Mouse (Mus musculus) cerebellum, postnatal 4 days (tissue): Measurements from ENCODE around the gene Dock7.

Source experiments
- DNase-seq, 2 experiments: peaks; one replicate each; pipeline ENCODE4 v3.0.0; 2022; ENCODE audit warnings: low spot score in 2 of 2, mixed read lengths in 1 of 2

Gene Dock7

GRCm38 (mm10) chr4:99121123-99121755, 524 bp upstream of the Dock7 start:
- DNase-seq, result no peak

GRCm38 (mm10) chr4:99119051-99119450, 1.7 kb downstream of the Dock7 start:
- no peak for DNase-seq

- no peak for DNase-seq
Measured at GRCm38 (mm10) chr4:99115797-99116196, 4.9 kb downstream of the Dock7 start.

DNA sequence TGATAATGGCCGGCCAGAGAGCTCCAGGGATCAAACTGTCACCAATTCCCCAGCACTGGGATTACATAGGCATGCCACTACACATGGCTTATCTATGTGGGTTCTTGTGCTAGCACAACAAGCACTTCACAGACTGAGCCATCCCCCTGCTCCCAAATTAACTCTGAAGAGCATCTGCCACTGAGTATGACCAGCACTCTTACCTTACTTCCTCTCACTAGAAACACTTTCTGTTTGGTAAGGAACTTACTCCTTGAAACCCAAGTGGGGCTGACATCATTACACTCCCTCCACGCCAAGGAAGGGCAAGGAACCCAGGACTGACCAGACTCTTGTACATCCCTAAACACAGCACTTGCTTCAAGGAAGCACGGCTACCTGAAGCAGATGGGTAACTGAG, 9.0 kb downstream of the Dock7 start:
- DNase-seq, result no peak

DNA sequence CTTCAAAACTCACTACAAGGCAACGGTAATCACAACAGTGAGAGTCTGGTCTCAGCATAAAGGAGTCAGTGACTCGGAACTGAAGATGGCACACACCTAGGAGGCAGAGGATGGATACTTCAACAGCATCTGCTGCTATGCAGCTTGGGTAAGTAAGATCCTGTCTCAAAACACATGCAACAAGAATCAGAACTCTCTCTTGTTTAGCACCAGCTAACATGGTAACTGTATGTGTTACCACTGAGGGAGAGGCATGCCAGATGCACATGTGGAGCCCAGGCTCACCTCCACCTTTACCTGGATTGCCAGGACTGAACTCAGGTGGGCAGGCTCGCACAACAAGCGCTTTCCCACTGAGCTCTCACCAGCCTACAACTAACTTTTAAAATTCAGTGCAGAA, 11.9 kb downstream of the Dock7 start:
- DNase-seq, result no peak

DNA sequence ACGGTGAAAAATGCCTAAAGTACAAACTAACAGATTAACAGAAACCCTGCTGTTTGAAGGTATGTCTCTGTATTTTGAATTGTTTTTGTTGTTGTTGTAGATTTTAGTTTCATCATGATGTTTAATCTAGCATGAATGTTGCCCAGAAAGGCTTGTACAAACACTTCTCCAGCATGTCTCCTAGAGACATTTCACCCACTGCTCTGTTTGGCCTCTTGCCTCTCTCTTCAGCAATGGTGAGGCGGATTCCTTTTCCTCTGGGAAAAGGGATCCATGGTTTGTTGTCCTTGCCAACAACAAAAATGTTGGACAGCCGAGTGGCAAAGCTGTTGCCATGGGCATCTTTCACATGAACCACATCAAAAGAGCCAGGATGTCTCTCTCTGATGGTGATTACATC, 17.9 kb downstream of the Dock7 start:
- no peak for DNase-seq

- no peak for DNase-seq
Measured at GRCm38 (mm10) chr4:99100724-99101123, 20.0 kb downstream of the Dock7 start.

GRCm38 (mm10) chr4:99091777-99092176, 28.9 kb downstream of the Dock7 start:
- DNase-seq, result no peak

DNA sequence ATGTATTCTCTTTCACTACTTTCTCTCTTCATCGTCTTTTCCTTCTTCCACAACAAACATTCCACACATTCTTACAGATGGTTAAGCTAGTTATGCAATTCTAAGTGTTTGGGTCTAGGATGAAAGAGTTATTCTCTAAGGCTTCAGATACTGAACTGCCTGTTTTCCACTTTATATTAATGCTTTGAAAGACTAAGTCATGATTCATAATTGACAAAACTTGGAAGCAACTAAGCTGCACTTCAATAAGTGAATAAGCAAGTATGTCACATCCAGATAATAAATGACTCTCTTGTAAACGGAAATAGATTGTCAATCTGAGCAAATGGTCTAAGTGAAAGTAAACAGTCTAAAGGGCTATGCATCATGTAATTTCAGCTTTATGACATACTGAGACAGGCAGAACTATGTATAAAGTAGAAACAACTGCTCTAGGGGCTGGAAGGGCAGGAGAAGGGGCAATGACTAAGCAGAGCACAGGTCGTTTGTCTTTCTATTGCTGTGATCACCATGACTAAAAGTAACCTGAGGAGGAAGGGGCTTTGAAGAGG, 29.5 kb downstream of the Dock7 start:
- DNase-seq, result no peak

- no peak for DNase-seq
Measured at GRCm38 (mm10) chr4:99087760-99088485, 32.8 kb downstream of the Dock7 start.

DNA sequence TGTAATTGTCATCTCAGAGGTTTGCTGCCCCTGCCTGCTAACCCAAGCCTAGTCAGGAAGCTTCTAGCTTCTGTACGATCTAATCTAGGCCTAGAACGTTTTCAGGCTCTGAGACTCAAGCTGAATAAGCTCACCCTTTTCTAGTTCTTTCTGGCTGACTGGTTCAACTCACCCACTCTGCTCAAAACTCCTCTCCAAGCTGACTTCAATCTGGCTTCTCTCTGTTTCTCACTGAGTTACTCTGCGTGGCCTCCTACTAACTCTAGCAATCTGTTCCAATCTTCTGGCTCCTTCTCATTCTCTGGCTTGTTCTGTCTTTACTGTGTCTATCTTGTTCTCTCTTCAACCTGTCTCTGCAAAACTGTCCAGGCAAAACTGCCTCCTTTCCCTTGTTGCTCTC, 36.9 kb downstream of the Dock7 start:
- DNase-seq, result no peak

- DNase-seq, result no peak
Measured at GRCm38 (mm10) chr4:99081169-99081568, 39.5 kb downstream of the Dock7 start.

DNA sequence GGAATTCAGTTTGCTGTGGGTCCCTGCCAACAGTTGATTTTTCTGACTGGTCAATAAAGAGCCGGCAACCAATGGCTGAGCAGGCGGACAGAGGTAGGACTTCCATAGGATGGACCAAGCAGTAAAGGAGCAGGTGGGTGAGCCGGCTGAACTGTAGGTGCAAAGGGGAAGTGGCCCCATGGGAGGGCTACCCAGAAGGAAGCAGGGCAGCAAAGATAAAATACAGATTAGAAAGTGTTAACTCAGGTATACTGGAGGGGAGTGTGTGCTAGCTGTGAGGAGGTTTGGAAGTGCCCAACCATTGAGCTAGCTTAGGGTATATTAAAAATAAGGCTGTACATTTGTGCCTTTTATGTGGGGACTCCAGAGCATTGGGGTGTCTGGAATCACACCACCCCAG, 42.7 kb downstream of the Dock7 start:
- no peak for DNase-seq

GRCm38 (mm10) chr4:99068806-99069205, 51.9 kb downstream of the Dock7 start:
- DNase-seq, result no peak

DNA sequence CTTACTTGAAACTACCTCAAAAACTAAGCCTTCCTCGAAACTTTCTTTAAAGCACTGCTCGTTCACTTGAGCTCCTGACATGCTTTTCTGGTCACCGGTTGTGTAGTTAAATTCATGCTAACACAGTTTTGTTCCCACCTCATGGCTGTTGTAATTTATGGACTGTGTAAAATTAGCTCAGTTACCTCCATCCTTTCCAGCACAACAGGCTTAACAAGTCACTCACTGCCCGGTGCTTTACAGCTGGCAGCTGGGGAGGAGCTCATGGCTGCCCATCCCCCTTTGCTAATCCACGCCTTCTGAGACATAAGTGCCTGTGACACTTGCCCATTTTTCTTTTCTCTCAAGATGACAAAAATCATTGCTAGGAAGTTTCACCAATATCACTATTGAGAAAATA, 56.2 kb downstream of the Dock7 start:
- no peak for DNase-seq

GRCm38 (mm10) chr4:99048581-99048980, 72.1 kb downstream of the Dock7 start:
- no peak for DNase-seq

GRCm38 (mm10) chr4:99046471-99046870, 74.2 kb downstream of the Dock7 start:
- no peak for DNase-seq

GRCm38 (mm10) chr4:99044854-99045253, 75.9 kb downstream of the Dock7 start:
- no peak for DNase-seq

- no peak for DNase-seq
Measured at GRCm38 (mm10) chr4:99032921-99033320, 87.8 kb downstream of the Dock7 start.

GRCm38 (mm10) chr4:99030686-99031085, 90.0 kb downstream of the Dock7 start, which contains the start of gene Angptl3:
Gene Angptl3 (plus strand): TSS chr4:99030954.
- no peak for DNase-seq

GRCm38 (mm10) chr4:99028377-99028776, 92.3 kb downstream of the Dock7 start:
- no peak for DNase-seq

DNA sequence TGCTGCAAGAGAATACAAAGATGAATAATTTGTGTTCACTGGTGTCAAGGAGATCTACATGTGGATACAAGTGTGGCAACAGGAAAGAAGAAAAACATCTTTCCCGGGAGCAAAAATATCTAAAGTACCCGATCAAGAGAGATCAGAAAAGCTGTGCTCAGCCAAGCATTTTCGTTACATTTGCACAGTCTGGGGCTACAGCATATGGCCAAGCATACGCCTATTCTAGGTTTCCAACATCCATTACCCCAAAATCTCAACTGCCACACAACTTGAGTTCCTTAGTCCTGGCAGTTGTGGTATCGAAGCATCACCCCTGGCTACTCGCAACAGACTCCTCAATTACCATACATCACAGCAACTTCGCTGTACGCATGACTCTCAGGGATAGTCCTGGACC, 98.5 kb downstream of the Dock7 start:
- DNase-seq, result no peak

- no peak for DNase-seq
Measured at GRCm38 (mm10) chr4:99011039-99011438, 109.7 kb downstream of the Dock7 start.
